Mouse (Mus musculus) MEL (cell line): ENCODE measurements at regions not wholly inside any gene's neighbourhood (a gene's known extent, or its start where the extent isn't known, plus 50 kb on each side); places are given as distances from the start of the nearest gene placed in this dataset.

ENCODE experiments used
- DNase-seq: peaks from one replicate; pipeline ENCODE4 v3.0.0; 2011; ENCODE audit warnings: low read depth, low spot score
- H3K27ac ChIP-seq: 2 replicates; pipeline ENCODE4 v1.5.1; 2012; ENCODE audit warnings: low read depth, mild to moderate bottlenecking, control low read depth, low read length, moderate library complexity; ENCODE audit not compliant: control insufficient read depth
- H3K27me3 ChIP-seq, 2 experiments: fragments of 150-350 bp in 1 of 2; sonication (generic) in 1 of 2; 2 replicates each; pipeline ENCODE4 v1.6.1; 2012; ENCODE audit warnings: low read length in 2 of 2, mild to moderate bottlenecking in 2 of 2, improper control_type of control experiment in 1 of 2, moderate library complexity in 1 of 2; ENCODE audit not compliant: insufficient read depth in 2 of 2, control insufficient read depth in 1 of 2
- H3K36me3 ChIP-seq, 2 experiments: 2 replicates each; pipeline ENCODE4 v1.6.1; 2012 to 2014; ENCODE audit warnings: low read length in 2 of 2, improper control_type of control experiment in 1 of 2, inconsistent platforms in 1 of 2, mild to moderate bottlenecking in 1 of 2; ENCODE audit not compliant: insufficient read depth in 2 of 2, control insufficient read depth in 1 of 2
- H3K4me1 ChIP-seq, 2 experiments: fragments of 150-350 bp in 1 of 2; sonication (generic) in 1 of 2; 2 replicates each; pipeline ENCODE4 v1.6.1; 2012; ENCODE audit warnings: low read length in 2 of 2, improper control_type of control experiment in 1 of 2, mild to moderate bottlenecking in 1 of 2; ENCODE audit not compliant: insufficient read depth in 2 of 2, control insufficient read depth in 1 of 2
- H3K4me3 ChIP-seq, 2 experiments: fragments of 150-350 bp in 1 of 2; sonication (generic) in 1 of 2; 2 replicates each; pipeline ENCODE4 v1.5.1; 2012; ENCODE audit warnings: low read depth in 2 of 2, low read length in 2 of 2, mild to moderate bottlenecking in 2 of 2, moderate library complexity in 2 of 2, control low read depth in 1 of 2, improper control_type of control experiment in 1 of 2; ENCODE audit not compliant: control insufficient read depth in 1 of 2, insufficient read depth in 1 of 2
- H3K79me2 ChIP-seq: 2 replicates; pipeline ENCODE4 v1.6.1; 2012; ENCODE audit warnings: mild to moderate bottlenecking, low read length, moderate library complexity; ENCODE audit not compliant: control insufficient read depth, poor library complexity, insufficient read depth
- H3K9ac ChIP-seq: 2 replicates; pipeline ENCODE4 v1.6.1; 2012; ENCODE audit warnings: low read depth, mild to moderate bottlenecking, control low read depth, low read length, moderate library complexity; ENCODE audit not compliant: control insufficient read depth, poor library complexity, severe bottlenecking
- H3K9me3 ChIP-seq: fragments of 150-350 bp; sonication (generic); replicated peaks from 2 replicates; pipeline ENCODE4 v1.6.1; 2012; ENCODE audit warnings: mild to moderate bottlenecking, low read length, improper control_type of control experiment, moderate library complexity; ENCODE audit not compliant: insufficient read depth
- BHLHE40 ChIP-seq: IDR thresholded peaks from 2 replicates; pipeline ENCODE4 v1.6.1; 2012; ENCODE audit warnings: low read depth, mild to moderate bottlenecking, inconsistent platforms, low read length, improper control_type of control experiment, borderline replicate concordance
- CHD1 ChIP-seq: IDR thresholded peaks from 2 replicates; pipeline ENCODE4 v1.6.1; 2012; ENCODE audit warnings: low read depth, mild to moderate bottlenecking, inconsistent platforms, low read length, improper control_type of control experiment
- CTCF ChIP-seq, 3 experiments: IDR thresholded peaks in 2 of 3; conservative IDR thresholded peaks in 1 of 3; 2 replicates each; pipeline ENCODE4 v1.5.1; 2011 to 2012; ENCODE audit warnings: low read length in 3 of 3, low read depth in 2 of 3, mild to moderate bottlenecking in 2 of 3, improper control_type of control experiment in 1 of 3, inconsistent platforms in 1 of 3, mixed read lengths in 1 of 3, moderate library complexity in 1 of 3; ENCODE audit not compliant: control insufficient read depth in 1 of 3, insufficient read depth in 1 of 3, poor library complexity in 1 of 3, severe bottlenecking in 1 of 3
- ELF1 ChIP-seq: IDR thresholded peaks from 2 replicates; pipeline ENCODE4 v1.6.1; 2014; ENCODE audit warnings: low read depth, mild to moderate bottlenecking, inconsistent platforms, low read length, improper control_type of control experiment, moderate library complexity
- ETS1 ChIP-seq: IDR thresholded peaks from 2 replicates; pipeline ENCODE4 v1.6.1; 2012; ENCODE audit warnings: low read depth, mild to moderate bottlenecking, inconsistent platforms, low read length, improper control_type of control experiment, moderate library complexity
- GABPA ChIP-seq: IDR thresholded peaks from 2 replicates; pipeline ENCODE4 v1.6.1; 2012; ENCODE audit warnings: low read depth, mild to moderate bottlenecking, inconsistent platforms, low read length, improper control_type of control experiment, moderate library complexity
- GATA1 ChIP-seq: IDR thresholded peaks from 2 replicates; pipeline ENCODE4 v1.6.1; 2011; ENCODE audit warnings: low read depth, low read length, improper control_type of control experiment
- HCFC1 ChIP-seq: IDR thresholded peaks from 2 replicates; pipeline ENCODE4 v1.6.1; 2012; ENCODE audit warnings: low read depth, mild to moderate bottlenecking, inconsistent platforms, low read length, improper control_type of control experiment, moderate library complexity
- JUND ChIP-seq: IDR thresholded peaks from 2 replicates; pipeline ENCODE4 v1.6.1; 2011; ENCODE audit warnings: low read depth, mild to moderate bottlenecking, improper control_type of control experiment, low read length
- MAFK ChIP-seq: IDR thresholded peaks from 2 replicates; pipeline ENCODE4 v1.6.1; 2011; ENCODE audit warnings: low read depth, mild to moderate bottlenecking, low read length, improper control_type of control experiment, borderline replicate concordance
- MAX ChIP-seq: IDR thresholded peaks from 2 replicates; pipeline ENCODE4 v1.6.1; 2011; ENCODE audit warnings: low read length, improper control_type of control experiment
- MEF2A ChIP-seq: IDR thresholded peaks from 2 replicates; pipeline ENCODE4 v1.6.1; 2014; ENCODE audit warnings: low read depth, mild to moderate bottlenecking, inconsistent platforms, low read length, improper control_type of control experiment; ENCODE audit not compliant: poor library complexity, insufficient replicate concordance, severe bottlenecking; ENCODE audit errors: extremely low read depth
- MYB ChIP-seq: IDR thresholded peaks from 2 replicates; pipeline ENCODE4 v1.6.1; 2011; ENCODE audit warnings: mild to moderate bottlenecking, low read depth, low read length, improper control_type of control experiment
- MYC ChIP-seq: IDR thresholded peaks from 2 replicates; pipeline ENCODE4 v1.6.1; 2011; ENCODE audit warnings: low read depth, mild to moderate bottlenecking, low read length, improper control_type of control experiment, moderate library complexity
- NRF1 ChIP-seq: IDR thresholded peaks from 2 replicates; pipeline ENCODE4 v1.6.1; 2014; ENCODE audit warnings: low read depth, mild to moderate bottlenecking, inconsistent platforms, low read length, improper control_type of control experiment, moderate library complexity; ENCODE audit not compliant: poor library complexity, insufficient read depth, severe bottlenecking
- SMC3 ChIP-seq: IDR thresholded peaks from 2 replicates; pipeline ENCODE4 v1.6.1; 2011; ENCODE audit warnings: low read depth, low read length, improper control_type of control experiment
- TAL1 ChIP-seq: IDR thresholded peaks from 2 replicates; pipeline ENCODE4 v1.6.1; 2012; ENCODE audit warnings: mild to moderate bottlenecking, inconsistent platforms, low read length, moderate library complexity, mixed read lengths
- USF1 ChIP-seq: IDR thresholded peaks from 2 replicates; pipeline ENCODE4 v1.6.1; 2014; ENCODE audit warnings: low read depth, mild to moderate bottlenecking, inconsistent platforms, low read length, improper control_type of control experiment, moderate library complexity
- USF2 ChIP-seq, 2 experiments: IDR thresholded peaks; 2 replicates each; pipeline ENCODE4 v1.6.1; 2011 to 2012; ENCODE audit warnings: improper control_type of control experiment in 2 of 2, low read length in 2 of 2, borderline replicate concordance in 1 of 2, inconsistent platforms in 1 of 2, low read depth in 1 of 2, mild to moderate bottlenecking in 1 of 2; ENCODE audit not compliant: insufficient read depth in 1 of 2
- ZC3H11A ChIP-seq: IDR thresholded peaks from 2 replicates; pipeline ENCODE4 v1.6.1; 2012; ENCODE audit warnings: low read depth, mild to moderate bottlenecking, inconsistent platforms, low read length, improper control_type of control experiment
- ZMIZ1 ChIP-seq: IDR thresholded peaks from 2 replicates; pipeline ENCODE4 v1.6.1; 2012; ENCODE audit warnings: low read depth, mild to moderate bottlenecking, inconsistent platforms, low read length, improper control_type of control experiment, moderate library complexity

- TF ChIP-seq CTCF (IDR thresholded peaks at IDR 0.05 in 2 of 3, conservative IDR thresholded peaks at IDR 0.05 in 1 of 3; ENCODE audit: control insufficient read depth in 1 of 3, insufficient read depth in 1 of 3, low read depth in 2 of 3, low read length in 3 of 3, poor library complexity in 1 of 3, severe bottlenecking in 1 of 3) (no peak), MAX (no peak), ZC3H11A (no peak)
Measured at GRCm38 (mm10) chr16:7775635-7776034, 649.3 kb downstream of the Tmem114 start (continued).

GRCm38 (mm10) chr16:7768433-7768832, 656.5 kb downstream of the Tmem114 start:
- TF ChIP-seq BHLHE40 = no peak
- no peak for TF ChIP-seq JUND
- no peak for TF ChIP-seq USF1
- TF ChIP-seq NRF1 = no peak
- no peak for TF ChIP-seq MAFK
- TF ChIP-seq TAL1 = no peak
- TF ChIP-seq CHD1 = no peak
- TF ChIP-seq USF2 (IDR thresholded peaks at IDR 0.05; ENCODE audit: borderline replicate concordance in 1 of 2, insufficient read depth in 1 of 2, low read depth in 1 of 2, low read length in 2 of 2) = no peak
- no peak for TF ChIP-seq SMC3
- TF ChIP-seq ELF1 = no peak
- no peak for TF ChIP-seq MYC
- TF ChIP-seq ETS1 = no peak
- no peak for TF ChIP-seq GABPA
- TF ChIP-seq GATA1 = no peak
- no peak for TF ChIP-seq ZMIZ1
- TF ChIP-seq, all 39 proteins: peak for 0
- Histone ChIP-seq H3K79me2 (no peaks in the 10 kb centered on the region), H3K4me3 (no peak overlapping the region), H3K36me3 (no peaks in the 10 kb centered on the region), H3K27me3 (no peaks in the 10 kb centered on the region), H3K27ac (no peak overlapping the region), H3K9ac (no peak overlapping the region), H3K9me3 (no peaks in the 10 kb centered on the region), H3K4me1 (no peaks in the 10 kb centered on the region)
- no peak for DNase-seq

- no peak overlapping the region for H3K4me3 ChIP-seq
- TF ChIP-seq MEF2A (no peak), JUND (no peak), SMC3 (no peak), TAL1 (no peak), BHLHE40 (no peak), GATA1 (no peak), HCFC1 (no peak), MYB (no peak), MAX (no peak)
- DNase-seq = no peak
- no peaks in the 10 kb centered on the region for H3K27me3 ChIP-seq
- H3K79me2 ChIP-seq = no peaks in the 10 kb centered on the region
- no peaks in the 10 kb centered on the region for H3K4me1 ChIP-seq
- H3K9me3 ChIP-seq = no peaks in the 10 kb centered on the region
- no peaks in the 10 kb centered on the region for H3K36me3 ChIP-seq
- no peak overlapping the region for H3K9ac ChIP-seq
- H3K27ac ChIP-seq = no peak overlapping the region
Measured at GRCm38 (mm10) chr16:7767691-7768090, 657.2 kb downstream of the Tmem114 start.
